Mouse (Mus musculus): ENCODE results near the gene Elovl3.
"Not testable (repeated sequence)": the region's sequence is repeated elsewhere in the genome, so short reads cannot be mapped to it uniquely, and the experiment has no call there.

Gene Elovl3

DNA sequence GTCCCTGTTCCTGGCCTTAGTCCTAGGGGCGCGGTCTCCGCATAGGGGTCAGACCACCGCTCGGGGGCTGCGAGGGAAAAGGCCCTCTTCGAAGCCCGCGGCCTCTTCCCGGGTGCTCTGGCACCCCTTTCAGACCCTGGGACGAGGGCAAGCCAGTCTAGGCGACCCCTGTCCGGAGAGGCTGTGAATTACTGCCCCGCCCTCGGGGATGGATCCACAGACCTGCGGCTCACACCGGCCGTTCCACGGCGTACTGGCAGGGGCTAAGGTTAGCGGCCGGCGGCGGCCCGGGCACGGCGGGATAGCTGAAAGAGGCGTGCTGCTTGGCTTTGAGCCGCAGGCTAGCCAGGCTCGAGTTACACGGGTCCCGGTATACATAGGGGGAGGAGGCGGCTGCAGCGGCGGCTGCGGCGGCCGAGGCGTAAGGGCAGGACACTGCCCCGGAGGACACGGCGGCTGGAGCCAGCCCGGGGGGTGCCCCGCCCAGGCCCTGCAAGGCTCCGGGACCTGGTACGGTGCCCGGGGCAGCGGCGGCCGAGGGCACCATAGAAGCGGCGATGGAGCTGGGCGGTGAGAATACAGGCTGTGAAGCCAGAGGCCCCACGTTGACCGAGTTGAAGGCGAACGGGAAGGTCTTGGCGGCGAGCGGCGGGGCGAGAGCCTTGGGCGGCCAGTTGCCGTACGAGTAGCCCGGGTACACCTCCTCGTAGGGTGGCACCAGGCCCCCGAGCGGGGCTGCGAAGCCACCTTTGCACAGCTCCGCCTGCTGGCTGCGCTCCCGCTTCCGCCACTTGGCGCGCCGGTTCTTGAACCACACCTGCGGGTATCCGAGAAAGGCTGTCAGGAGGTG lies 4.3 kb downstream of the Elovl3 start:
- DNase-seq (ENCODE audit: low spot score in 2 of 2), result peak in 1 of 2 experiments; percentile 14

GRCm38 (mm10) chr19:46136639-46137580 lies 5.2 kb downstream of the Elovl3 start:
- DNase-seq (ENCODE audit: low spot score in 2 of 2), result peak in 1 of 2 experiments; percentile 47

DNA sequence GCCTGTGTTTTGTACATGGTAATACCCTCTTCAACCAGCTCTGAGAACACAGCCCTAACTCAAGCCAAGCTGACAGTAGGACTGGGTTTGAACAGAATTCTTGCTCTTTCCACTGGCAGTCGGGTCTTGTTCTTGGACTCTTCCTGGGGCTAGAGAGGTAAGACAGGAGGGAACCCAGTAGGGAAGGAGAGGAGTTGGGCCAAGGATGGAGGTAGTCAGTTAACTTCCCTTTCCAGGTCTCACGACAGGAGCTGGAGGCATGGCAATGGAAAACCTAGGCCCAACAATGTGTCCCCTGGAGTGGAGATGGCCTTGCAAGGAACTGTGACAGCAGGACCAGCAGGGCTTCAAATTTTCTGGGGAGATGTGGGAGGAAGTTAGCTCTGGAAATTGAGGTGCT lies 8.6 kb downstream of the Elovl3 start:
- DNase-seq (ENCODE audit: low spot score in 2 of 2), result no peak

DNA sequence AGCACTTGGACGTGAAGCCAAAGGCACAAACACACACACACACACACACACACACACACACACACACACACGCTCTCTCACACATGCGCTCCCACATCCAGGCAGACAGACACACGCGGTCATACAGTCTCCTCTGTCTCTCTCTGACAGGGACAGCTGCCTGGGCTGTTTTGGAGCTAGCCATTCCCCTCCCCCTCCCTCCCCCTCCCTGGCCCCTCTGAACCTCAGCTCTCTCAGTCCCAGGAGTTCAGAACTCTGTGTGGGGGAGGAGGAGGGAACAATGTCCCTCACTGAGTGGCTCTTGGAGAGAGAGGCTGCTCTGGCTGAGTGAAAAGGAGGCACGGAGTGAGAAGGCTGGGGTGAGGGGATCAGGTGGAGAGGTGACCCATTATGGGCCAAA lies 9.4 kb downstream of the Elovl3 start:
- DNase-seq (ENCODE audit: low spot score in 2 of 2), result no peak

DNA sequence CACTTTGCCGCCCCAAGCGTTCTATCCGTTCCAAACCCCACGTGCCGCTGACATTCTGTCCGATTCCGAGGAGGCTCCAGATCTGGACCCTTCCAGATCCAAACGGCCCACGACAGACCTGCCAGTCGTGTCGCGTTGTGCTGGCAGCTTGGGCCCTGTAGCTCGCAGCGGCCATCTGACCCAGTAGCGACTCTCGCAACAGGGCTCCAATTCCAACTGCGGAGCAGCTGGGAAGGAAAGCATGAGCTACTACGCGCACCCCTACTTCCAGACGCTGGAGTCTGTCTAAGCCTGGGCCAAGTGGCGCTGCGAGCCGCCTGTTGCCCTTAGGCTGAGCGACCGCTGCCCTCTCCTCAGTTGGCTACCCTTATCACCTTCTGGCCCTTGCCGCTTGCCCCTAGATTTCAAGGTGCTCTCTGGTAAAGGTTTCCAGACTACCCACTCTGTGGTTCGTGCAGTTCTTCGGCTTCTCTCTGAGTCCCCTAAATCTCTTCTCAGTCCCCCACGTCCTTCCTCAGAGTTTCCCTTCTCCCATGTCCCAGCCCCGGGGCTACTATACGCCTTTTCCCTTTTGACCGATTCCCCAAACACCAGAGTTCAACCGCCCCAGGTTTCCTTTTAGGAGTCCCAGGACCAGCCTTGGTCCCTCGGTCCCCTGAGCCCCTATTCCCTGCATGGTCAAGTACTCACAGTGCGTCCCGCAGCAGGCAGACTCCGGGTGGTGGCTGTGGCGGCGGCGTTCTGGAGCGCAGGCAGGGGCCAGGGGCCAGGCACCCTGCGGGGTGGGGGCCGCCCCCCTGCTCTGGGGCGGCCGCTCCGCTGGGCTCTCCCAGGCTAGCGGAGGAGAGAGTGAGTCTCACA lies 16.0 kb downstream of the Elovl3 start, which contains the start of gene Pitx3:
Pitx3 (minus strand) TSS at position 816 of the 861 bp plus-strand sequence.
- DNase-seq (ENCODE audit: low spot score in 2 of 2), result no peak

- peak in 1 of 2 experiments; percentile 28 for DNase-seq (ENCODE audit: low spot score in 2 of 2)
Measured at GRCm38 (mm10) chr19:46148372-46148760, 16.7 kb downstream of the Elovl3 start.

- no peak for DNase-seq (ENCODE audit: low spot score in 2 of 2)
Measured at GRCm38 (mm10) chr19:46149091-46149490, 17.4 kb downstream of the Elovl3 start.

DNA sequence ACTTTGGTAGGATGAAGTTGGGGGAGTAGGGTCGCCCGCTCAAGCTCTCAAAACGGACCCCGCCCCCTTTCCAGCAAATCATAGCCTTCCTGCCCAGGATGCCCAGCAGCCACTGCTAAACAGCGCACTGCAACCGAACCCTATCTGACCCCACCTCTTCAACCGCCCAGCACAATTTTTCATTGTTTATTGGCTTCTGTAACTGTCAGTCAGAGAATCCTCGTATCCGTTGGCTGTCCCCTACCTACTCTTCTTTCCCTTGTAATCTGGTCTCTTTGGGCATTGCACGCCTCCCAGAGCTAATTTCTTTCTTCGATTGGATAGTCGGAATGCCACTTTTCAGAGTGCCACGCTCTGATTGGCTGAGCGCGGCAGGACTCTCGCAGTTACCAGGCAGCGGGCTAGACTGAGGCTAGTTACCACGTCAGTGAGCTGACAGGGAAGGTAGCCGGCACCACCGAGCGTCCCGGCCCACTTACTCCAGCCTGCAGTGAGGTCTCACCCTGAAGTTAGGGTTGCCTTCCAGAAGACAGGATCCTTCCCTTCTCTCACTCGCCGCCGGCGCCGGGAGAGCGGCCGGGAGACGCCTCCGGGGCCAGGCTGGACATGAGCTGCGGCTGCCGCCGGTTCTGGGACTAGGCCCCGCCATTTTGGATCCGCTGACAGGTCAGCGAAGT lies 20.6 kb downstream of the Elovl3 start, which contains the start of gene Gbf1:
Gbf1 (plus strand) TSS at position 383 of the 677 bp plus-strand sequence.
- peak; percentile 99 for DNase-seq (ENCODE audit: low spot score in 2 of 2)

DNA sequence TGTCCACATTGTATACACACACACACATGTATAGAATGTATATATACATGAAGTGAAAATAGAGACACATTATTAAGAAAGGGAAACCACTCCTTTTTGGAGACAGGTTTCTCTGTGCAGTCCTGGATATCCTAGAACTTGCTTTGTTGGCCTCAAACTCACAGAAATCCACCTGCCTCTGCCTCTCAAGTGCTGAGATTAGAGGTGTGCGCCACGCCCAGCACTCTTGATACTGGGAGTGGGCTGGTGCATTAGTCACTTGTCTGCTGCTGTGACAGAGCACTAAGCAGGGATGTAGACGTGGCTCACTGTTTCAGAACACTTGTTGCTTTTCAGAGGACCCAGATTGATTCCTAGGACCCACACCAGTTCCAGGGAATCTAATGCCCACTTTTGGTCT lies 34.3 kb downstream of the Elovl3 start:
- no peak for DNase-seq (ENCODE audit: low spot score in 2 of 2)

GRCm38 (mm10) chr19:46167169-46167568 lies 35.5 kb downstream of the Elovl3 start:
- DNase-seq (ENCODE audit: low spot score in 2 of 2), result not testable (repeated sequence)

GRCm38 (mm10) chr19:46169396-46169795 lies 37.7 kb downstream of the Elovl3 start:
- DNase-seq (ENCODE audit: low spot score in 2 of 2), result no peak

GRCm38 (mm10) chr19:46169913-46170312 lies 38.2 kb downstream of the Elovl3 start:
- no peak for DNase-seq (ENCODE audit: low spot score in 2 of 2)

- DNase-seq (ENCODE audit: low spot score in 2 of 2), result no peak
Measured at GRCm38 (mm10) chr19:46172541-46172940, 40.8 kb downstream of the Elovl3 start.

DNA sequence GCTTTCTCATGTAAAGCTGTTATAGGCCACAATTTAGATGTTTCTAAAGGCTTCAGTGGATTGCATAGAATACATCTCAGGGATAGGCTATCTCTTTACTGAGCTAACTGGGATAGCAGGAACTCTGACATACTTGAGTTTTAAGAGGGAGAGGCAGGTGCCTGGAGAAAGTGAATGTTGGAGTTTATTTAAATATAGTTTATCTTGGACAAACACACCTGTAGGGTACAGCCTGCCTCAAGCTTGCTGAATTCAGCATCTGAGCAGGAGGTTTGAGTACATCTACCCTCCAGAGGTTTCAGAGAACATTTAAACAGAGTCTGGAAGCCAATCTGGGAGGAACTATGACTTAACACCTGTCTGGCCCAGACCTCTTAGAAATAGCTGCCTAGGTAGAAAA lies 43.5 kb downstream of the Elovl3 start:
- no peak for DNase-seq (ENCODE audit: low spot score in 2 of 2)

GRCm38 (mm10) chr19:46177046-46177445 lies 45.3 kb downstream of the Elovl3 start:
- DNase-seq (ENCODE audit: low spot score in 2 of 2), result no peak

- no peak for DNase-seq (ENCODE audit: low spot score in 2 of 2)
Measured at GRCm38 (mm10) chr19:46180274-46180673, 48.6 kb downstream of the Elovl3 start.

GRCm38 (mm10) chr19:46182241-46182640 lies 50.5 kb downstream of the Elovl3 start:
- DNase-seq (ENCODE audit: low spot score in 2 of 2), result no peak

Data from left cerebral cortex, adult 9 months (tissue).